Mouse (Mus musculus) kidney, postnatal 25 days (tissue): ENCODE measurements at regions not wholly inside any gene's neighbourhood (a gene's known extent, or its start where the extent isn't known, plus 50 kb on each side); places are given as distances from the start of the nearest gene placed in this dataset.
A peak's percentile ranks its signal among the peaks of the same experiment; 100 is the strongest.
"Not testable (repeated sequence)": the region's sequence is repeated elsewhere in the genome, so short reads cannot be mapped to it uniquely, and the experiment has no call there.

Source experiments
- DNase-seq, 2 experiments: peaks; one replicate each; pipeline ENCODE4 v3.0.0; 2021; ENCODE audit warnings: mixed read lengths in 2 of 2

GRCm38 (mm10) chr4:114296380-114296779, 110.1 kb upstream of the Trabd2b start:
- DNase-seq = no peak

- not testable (repeated sequence) for DNase-seq
Measured at GRCm38 (mm10) chr4:114298517-114298916, 108.0 kb upstream of the Trabd2b start.

GRCm38 (mm10) chr4:114300390-114301012, 106.0 kb upstream of the Trabd2b start:
- DNase-seq = peak in 1 of 2 experiments; percentile 24

- no peak for DNase-seq
Measured at GRCm38 (mm10) chr4:114304654-114305053, 101.9 kb upstream of the Trabd2b start.

- no peak for DNase-seq
Measured at GRCm38 (mm10) chr4:114307491-114307890, 99.0 kb upstream of the Trabd2b start.

- DNase-seq = peak; percentile 54 to 72
Measured at GRCm38 (mm10) chr4:114308518-114308917, 98.0 kb upstream of the Trabd2b start.

- peak; percentile 46 to 54 for DNase-seq
Measured at GRCm38 (mm10) chr4:114315051-114315450, 91.5 kb upstream of the Trabd2b start.

GRCm38 (mm10) chr4:114315556-114315955, 91.0 kb upstream of the Trabd2b start:
- peak; percentile 78 for DNase-seq

- DNase-seq = no peak
Measured at GRCm38 (mm10) chr4:114317076-114317475, 89.4 kb upstream of the Trabd2b start.

GRCm38 (mm10) chr4:114320076-114320475, 86.4 kb upstream of the Trabd2b start:
- DNase-seq = no peak

GRCm38 (mm10) chr4:114321516-114322339, 84.8 kb upstream of the Trabd2b start:
- no peak for DNase-seq

GRCm38 (mm10) chr4:114329978-114330377, 76.5 kb upstream of the Trabd2b start:
- no peak for DNase-seq

GRCm38 (mm10) chr4:114331161-114331560, 75.4 kb upstream of the Trabd2b start:
- DNase-seq = no peak

GRCm38 (mm10) chr4:114334850-114335249, 71.7 kb upstream of the Trabd2b start:
- DNase-seq = no peak

GRCm38 (mm10) chr4:114336029-114336746, 70.3 kb upstream of the Trabd2b start:
- peak; percentile 53 to 59 for DNase-seq

GRCm38 (mm10) chr4:114336747-114337090, 69.8 kb upstream of the Trabd2b start:
- no peak for DNase-seq

- peak; percentile 68 to 88 for DNase-seq
Measured at GRCm38 (mm10) chr4:114339793-114340192, 66.7 kb upstream of the Trabd2b start.

- peak; percentile 68 to 90 for DNase-seq
Measured at GRCm38 (mm10) chr4:114345154-114345553, 61.4 kb upstream of the Trabd2b start.

- peak; percentile 69 to 79 for DNase-seq
Measured at GRCm38 (mm10) chr4:114346068-114346747, 60.3 kb upstream of the Trabd2b start.

GRCm38 (mm10) chr4:114346884-114347283, 59.6 kb upstream of the Trabd2b start:
- no peak for DNase-seq

- DNase-seq = no peak
Measured at GRCm38 (mm10) chr4:114349601-114350000, 56.9 kb upstream of the Trabd2b start.

- no peak for DNase-seq
Measured at GRCm38 (mm10) chr4:114351282-114351681, 55.2 kb upstream of the Trabd2b start.

- no peak for DNase-seq
Measured at GRCm38 (mm10) chr4:114353058-114353457, 53.5 kb upstream of the Trabd2b start.
